Mouse (Mus musculus): ENCODE results near the gene Gm9268. TPM values are rescaled to one million over a fixed set of nuclear protein-coding genes. Genes with fewer than 3 reads are reported as not detected.
"Not testable (repeated sequence)": the region's sequence is repeated elsewhere in the genome, so short reads cannot be mapped to it uniquely, and the experiment has no call there.

Gene Gm9268
- not detected for total RNA-seq (2021)
- long read RNA-seq, experiment 1 = 0 reads
- long read RNA-seq, experiment 2 = 0 reads

GRCm38 (mm10) chr7:43018465-43018864, at the start of gene Gm9268:
Gene Gm9268, plus strand, starts transcription at chr7:43018765.
- not testable (repeated sequence) for DNase-seq

GRCm38 (mm10) chr7:42980098-42980497, 38.5 kb upstream of the Gm9268 start:
- DNase-seq = no peak

- no peak for DNase-seq
Observed at GRCm38 (mm10) chr7:42980739-42981138, 37.8 kb upstream of the Gm9268 start.

GRCm38 (mm10) chr7:43077831-43078230, 59.3 kb downstream of the Gm9268 start:
- no peak for DNase-seq

Other genes starting within 250 kb of the Gm9268 start
- not detected for gene Vmn2r62, start 225.2 kb upstream of the Gm9268 start, total RNA-seq (2021)
- not detected for gene Gm2381, start 151.5 kb upstream of the Gm9268 start, total RNA-seq (2021)
- not detected for gene Vmn2r63, start 84.9 kb upstream of the Gm9268 start, total RNA-seq (2021)
- gene Zfp936, start 95.5 kb downstream of the Gm9268 start, total RNA-seq (2021) = not detected